Mouse (Mus musculus) lung, embryonic 15.5 days (tissue): Measurements from ENCODE around the gene Msi2. TPM values are rescaled to one million over a fixed set of nuclear protein-coding genes. Genes with fewer than 3 reads are reported as not detected.

Source experiments
- ATAC-seq: fragments of 200-750 bp; cut with Nextera tagmentation; 2 replicates; pipeline ENCODE4 v1.8.0; 2017; ENCODE audit warnings: moderate number of reproducible peaks, borderline replicate concordance; ENCODE audit not compliant: low FRiP score, low TSS enrichment; ENCODE audit errors: extremely low read depth
- H3K27ac ChIP-seq: fragments of 300-500 bp; sonication (generic); 2 replicates; pipeline ENCODE4 v1.5.1; 2015; ENCODE audit warnings: moderate library complexity, mild to moderate bottlenecking, inconsistent platforms
- H3K27me3 ChIP-seq: fragments of 300-500 bp; sonication (generic); 2 replicates; pipeline ENCODE4 v1.6.1; 2015; ENCODE audit warnings: inconsistent platforms
- H3K36me3 ChIP-seq: fragments of 300-500 bp; sonication (generic); 2 replicates; pipeline ENCODE4 v1.6.1; 2015; ENCODE audit warnings: inconsistent platforms
- H3K4me1 ChIP-seq: fragments of 300-500 bp; sonication (generic); 2 replicates; pipeline ENCODE4 v1.6.1; 2015; ENCODE audit warnings: inconsistent platforms
- H3K4me2 ChIP-seq: fragments of 300-500 bp; sonication (generic); 2 replicates; pipeline ENCODE4 v1.6.1; 2015; ENCODE audit warnings: inconsistent platforms, mild to moderate bottlenecking, moderate library complexity
- H3K4me3 ChIP-seq: fragments of 300-500 bp; sonication (generic); 2 replicates; pipeline ENCODE4 v1.5.1; 2015; ENCODE audit warnings: mild to moderate bottlenecking, inconsistent platforms
- H3K9ac ChIP-seq: fragments of 300-500 bp; sonication (generic); 2 replicates; pipeline ENCODE4 v1.6.1; 2015; ENCODE audit warnings: inconsistent platforms
- H3K9me3 ChIP-seq: fragments of 300-500 bp; sonication (generic); 2 replicates; pipeline ENCODE4 v1.6.1; 2016; ENCODE audit warnings: inconsistent platforms
- WGBS: fragments of 180-500 bp; shearing (Covaris S2); methylation state at CpG from one replicate; pipeline ENCODE4 v1.1.7; 2015; 5-methylcytosine and 5-hydroxymethylcytosine counted together
- polyA plus RNA-seq: library from polyadenylated mRNA; unstranded; fragments of >200 nt; fragmentation: Nextera tagmentation; extraction: Ambion mirVana; gene quantifications from 2 replicates; pipeline ENCODE4 v1.2.1, GENCODE M21; 2015

The Msi2 gene
- polyA plus RNA-seq, 1 experiment from 2014 or later: 13.8 TPM

DNA sequence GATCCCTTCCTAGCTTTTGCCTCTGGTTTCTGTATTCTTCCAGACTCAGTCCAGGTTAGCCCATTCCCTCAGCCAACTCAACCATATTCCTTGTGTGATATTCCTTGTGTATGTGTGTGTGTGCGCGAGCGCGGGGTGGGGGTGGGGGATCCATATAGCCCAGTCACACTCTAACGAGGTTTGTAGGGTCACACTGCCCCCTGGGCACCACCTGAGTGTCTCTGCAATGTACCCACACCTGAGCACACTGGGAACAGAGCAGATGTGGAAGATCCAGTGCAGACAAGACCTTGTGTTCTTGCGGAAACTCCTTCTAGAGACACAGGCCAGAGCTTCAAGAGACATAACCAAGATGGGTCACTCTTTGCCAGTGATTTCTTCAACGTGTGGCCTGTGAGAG is 72.5 kb downstream of the Msi2 start:
- H3K27me3 ChIP-seq: no peaks in the 10 kb centered on the region
- no peak overlapping the region for H3K4me2 ChIP-seq
- ATAC-seq: no peak
- H3K4me1 ChIP-seq: peaks cover 30% of the 10 kb centered on the region
- H3K4me3 ChIP-seq: no peak overlapping the region
- no peaks in the 10 kb centered on the region for H3K36me3 ChIP-seq
- H3K9ac ChIP-seq: no peak overlapping the region
- WGBS: 80% methylated on average over 7 of the region's 7 CpGs
- no peaks in the 10 kb centered on the region for H3K9me3 ChIP-seq
- no peak overlapping the region for H3K27ac ChIP-seq

DNA sequence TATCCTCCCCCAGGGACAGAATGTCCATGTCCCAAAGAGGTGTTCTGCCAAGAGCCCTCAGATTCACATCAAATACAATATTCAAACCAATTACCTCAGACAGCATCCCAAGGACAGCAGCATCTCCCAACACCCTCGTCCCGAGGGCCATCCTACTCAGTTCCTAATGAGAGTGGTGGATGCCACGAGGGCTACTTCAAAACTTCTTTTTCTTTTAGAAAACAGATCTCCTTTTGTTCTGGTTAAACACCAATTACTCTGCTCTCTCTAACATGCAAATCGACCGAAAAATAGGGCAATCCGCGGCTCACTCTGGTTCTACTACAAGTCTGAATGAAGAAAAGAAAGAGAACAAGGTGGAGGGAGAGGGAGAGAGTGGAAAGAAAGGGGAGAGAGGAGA is 73.6 kb downstream of the Msi2 start:
- ATAC-seq: no peak
- 77% methylated on average over 7 of the region's 7 CpGs for WGBS

DNA sequence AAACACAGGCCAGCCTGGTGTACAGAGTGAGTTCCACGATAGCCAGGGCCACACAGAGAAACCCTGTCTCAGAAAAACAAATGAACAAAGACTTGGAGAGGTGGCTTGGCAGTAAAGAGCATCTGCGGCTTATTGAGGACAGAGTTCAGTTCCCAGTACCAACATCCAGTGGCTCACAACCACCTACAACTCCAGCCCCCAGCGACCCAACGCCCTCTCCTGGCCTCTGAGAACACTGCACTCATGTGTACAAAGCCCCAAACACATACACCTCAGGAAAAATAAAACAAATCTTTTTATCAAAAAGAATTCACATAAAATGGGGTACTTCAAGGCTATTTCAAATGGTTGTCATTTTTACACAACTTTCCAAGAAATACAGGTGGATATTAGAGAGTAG is 78.5 kb downstream of the Msi2 start:
- no peak for ATAC-seq
- H3K27ac ChIP-seq: no peak overlapping the region
- H3K27me3 ChIP-seq: no peaks in the 10 kb centered on the region
- no peaks in the 10 kb centered on the region for H3K9me3 ChIP-seq
- peaks cover 14% of the 10 kb centered on the region for H3K4me1 ChIP-seq
- no peak overlapping the region for H3K9ac ChIP-seq
- H3K4me3 ChIP-seq: no peak overlapping the region
- H3K4me2 ChIP-seq: no peak overlapping the region
- H3K36me3 ChIP-seq: no peaks in the 10 kb centered on the region
- WGBS: 74% methylated on average over 4 of the region's 4 CpGs

More for the DNA sequence above, 73.6 kb downstream of the Msi2 start:
- no peaks in the 10 kb centered on the region for H3K36me3 ChIP-seq
- H3K9ac ChIP-seq: no peak overlapping the region
- no peak overlapping the region for H3K4me2 ChIP-seq
- no peak overlapping the region for H3K4me3 ChIP-seq
- H3K9me3 ChIP-seq: no peaks in the 10 kb centered on the region
- H3K27ac ChIP-seq: no peak overlapping the region
- peaks cover 23% of the 10 kb centered on the region for H3K4me1 ChIP-seq
- H3K27me3 ChIP-seq: no peaks in the 10 kb centered on the region

DNA sequence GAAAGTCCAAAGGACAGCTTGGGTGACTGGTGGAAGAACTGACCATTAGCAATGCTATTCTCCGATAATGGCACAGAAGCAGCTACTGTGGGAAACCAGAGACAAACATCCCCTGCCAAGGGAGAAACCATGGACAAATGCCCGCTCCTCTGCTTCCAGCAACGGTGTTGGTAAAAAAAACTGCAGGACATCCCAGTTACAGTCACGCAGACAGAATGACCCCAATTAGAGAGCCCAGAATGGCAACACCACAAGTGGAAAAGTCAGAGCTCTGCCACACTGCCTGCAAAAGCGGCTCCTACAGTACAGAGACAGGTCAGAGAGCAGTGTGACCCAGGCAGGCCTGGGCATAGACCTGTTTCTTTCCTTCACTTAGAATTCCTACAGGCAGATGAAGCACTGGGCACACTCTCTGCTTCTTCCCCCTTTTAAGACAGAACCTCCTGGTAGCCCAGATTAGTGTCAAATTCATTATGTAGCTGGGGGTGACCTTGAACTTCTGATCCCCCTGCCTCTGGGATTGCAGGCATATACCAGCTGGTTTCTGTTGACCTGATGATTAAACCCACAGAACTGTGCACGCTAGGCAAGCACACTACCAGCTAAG is 79.3 kb downstream of the Msi2 start:
- no peak overlapping the region for H3K27ac ChIP-seq
- no peaks in the 10 kb centered on the region for H3K9me3 ChIP-seq
- ATAC-seq: no peak
- no peaks in the 10 kb centered on the region for H3K27me3 ChIP-seq
- no peak overlapping the region for H3K4me2 ChIP-seq
- H3K4me3 ChIP-seq: no peak overlapping the region
- H3K36me3 ChIP-seq: no peaks in the 10 kb centered on the region
- no peak overlapping the region for H3K9ac ChIP-seq
- 80% methylated on average over 6 of the region's 6 CpGs for WGBS
- peaks cover 17% of the 10 kb centered on the region for H3K4me1 ChIP-seq

DNA sequence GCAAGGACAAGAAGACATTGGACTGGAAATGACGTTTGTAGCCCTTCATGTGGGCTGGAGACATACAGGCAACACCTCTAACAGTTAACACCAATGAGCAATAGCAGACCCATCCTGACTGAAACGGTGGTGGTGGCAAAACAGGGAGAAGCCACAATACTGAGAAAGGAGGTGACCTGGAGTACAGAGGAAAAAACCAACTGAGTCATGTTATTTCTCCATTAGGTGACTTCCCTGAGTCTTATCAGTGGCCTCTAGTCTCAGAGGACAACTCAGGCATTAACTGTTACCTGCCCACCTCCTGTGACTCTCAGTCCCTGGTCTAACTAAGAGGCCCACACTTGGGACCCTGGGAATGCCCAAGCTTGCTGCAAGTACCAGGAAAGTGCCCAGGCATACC is 80.1 kb downstream of the Msi2 start:
- no peak overlapping the region for H3K9ac ChIP-seq
- H3K4me1 ChIP-seq: peaks cover 12% of the 10 kb centered on the region; the same call in 1 of the 2 replicates
- H3K36me3 ChIP-seq: no peaks in the 10 kb centered on the region
- WGBS: 69% methylated on average over 2 of the region's 2 CpGs
- no peak for ATAC-seq
- no peaks in the 10 kb centered on the region for H3K9me3 ChIP-seq
- H3K27me3 ChIP-seq: no peaks in the 10 kb centered on the region
- H3K4me3 ChIP-seq: no peak overlapping the region
- H3K4me2 ChIP-seq: no peak overlapping the region
- no peak overlapping the region for H3K27ac ChIP-seq

DNA sequence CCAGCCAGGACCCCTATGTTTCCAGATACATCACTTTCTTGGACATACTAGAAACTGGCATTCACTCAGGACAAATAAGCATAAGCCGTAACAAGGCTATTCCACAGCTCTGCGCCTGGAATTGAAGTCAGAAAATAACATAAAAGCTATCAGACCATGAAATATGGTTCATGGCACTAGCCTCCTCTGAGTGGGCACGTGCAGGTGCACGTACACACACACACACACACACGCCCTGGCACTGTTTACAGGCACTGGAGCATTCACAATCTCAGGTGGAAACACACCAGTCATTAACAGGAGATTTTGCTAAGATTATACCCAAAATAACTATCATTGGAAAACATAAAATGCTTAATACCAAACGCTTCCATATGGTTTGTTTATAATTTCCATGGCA is 81.4 kb downstream of the Msi2 start:
- no peak overlapping the region for H3K4me3 ChIP-seq
- WGBS: 88% methylated on average over 6 of the region's 6 CpGs
- no peaks in the 10 kb centered on the region for H3K36me3 ChIP-seq
- no peaks in the 10 kb centered on the region for H3K27me3 ChIP-seq
- H3K9me3 ChIP-seq: no peaks in the 10 kb centered on the region
- no peak for ATAC-seq
- H3K4me1 ChIP-seq: peaks cover 12% of the 10 kb centered on the region; the same call in 1 of the 2 replicates
- H3K9ac ChIP-seq: no peak overlapping the region
- no peak overlapping the region for H3K4me2 ChIP-seq
- no peak overlapping the region for H3K27ac ChIP-seq

DNA sequence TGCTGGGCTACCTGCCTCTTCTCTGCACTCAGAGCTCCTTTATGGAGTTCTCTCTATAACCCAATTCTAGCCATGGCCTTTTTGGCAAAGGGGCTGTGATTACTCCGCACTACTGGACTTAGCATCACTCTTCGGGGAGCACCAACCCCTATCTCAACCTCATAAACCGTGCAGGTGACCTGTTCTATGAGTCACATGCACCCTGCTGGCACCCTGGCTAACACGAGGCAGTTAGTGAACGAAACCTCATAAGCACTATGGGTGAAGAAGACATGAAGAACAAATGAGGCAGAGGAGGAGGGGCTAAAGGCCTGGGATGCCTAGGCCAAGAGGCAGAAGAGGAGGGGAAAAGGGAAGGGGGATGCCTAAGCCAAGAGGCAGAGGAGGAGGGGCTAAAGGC is 82.0 kb downstream of the Msi2 start:
- no peak overlapping the region for H3K4me2 ChIP-seq
- no peak overlapping the region for H3K4me3 ChIP-seq
- no peak for ATAC-seq
- no peaks in the 10 kb centered on the region for H3K9me3 ChIP-seq
- peaks cover 12% of the 10 kb centered on the region; the same call in 1 of the 2 replicates for H3K4me1 ChIP-seq
- no peak overlapping the region for H3K27ac ChIP-seq
- no peaks in the 10 kb centered on the region for H3K36me3 ChIP-seq
- no peak overlapping the region for H3K9ac ChIP-seq
- 83% methylated on average over 5 of the region's 5 CpGs for WGBS
- no peaks in the 10 kb centered on the region for H3K27me3 ChIP-seq

DNA sequence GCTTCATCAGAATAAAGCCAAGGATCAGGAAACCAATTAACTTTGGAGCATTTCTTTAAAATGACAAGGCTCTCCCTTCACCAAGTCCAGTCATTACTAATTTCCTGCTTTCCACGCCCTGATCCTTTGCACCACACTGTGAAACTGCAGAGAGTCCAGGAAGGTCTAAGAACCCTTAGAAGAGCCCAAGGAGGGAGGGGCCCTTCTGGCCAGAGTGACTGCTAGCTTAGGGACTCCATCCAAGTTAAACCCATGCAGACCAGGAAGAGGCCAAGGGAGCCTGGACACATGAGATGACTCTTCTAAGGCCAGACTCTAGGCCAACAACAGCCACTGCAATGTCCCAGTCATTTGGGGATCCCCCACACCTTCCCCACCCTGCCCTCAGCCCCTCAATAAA is 83.7 kb downstream of the Msi2 start:
- 33% methylated on average over 1 of the region's 1 CpGs for WGBS
- H3K4me3 ChIP-seq: no peak overlapping the region
- H3K27me3 ChIP-seq: no peaks in the 10 kb centered on the region
- H3K9ac ChIP-seq: no peak overlapping the region
- H3K27ac ChIP-seq: no peak overlapping the region
- no peaks in the 10 kb centered on the region for H3K36me3 ChIP-seq
- ATAC-seq: no peak
- peaks cover 15% of the 10 kb centered on the region for H3K4me1 ChIP-seq
- no peak overlapping the region for H3K4me2 ChIP-seq
- no peaks in the 10 kb centered on the region for H3K9me3 ChIP-seq

DNA sequence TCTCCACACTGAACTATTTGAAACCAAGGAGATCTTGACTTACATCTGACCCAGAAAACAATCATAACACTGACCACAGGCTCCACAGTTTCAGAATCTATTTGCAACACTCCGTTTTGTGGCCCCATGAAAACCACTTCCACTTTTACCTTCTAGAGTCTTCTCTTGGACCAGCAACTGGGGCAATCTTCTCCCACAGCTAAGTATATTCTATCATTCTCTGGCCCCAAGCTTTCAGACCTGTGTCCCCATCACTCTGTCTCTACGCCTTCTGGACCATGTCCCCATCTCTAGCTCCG is 86.4 kb downstream of the Msi2 start:
- ATAC-seq: no peak
- no peak overlapping the region for H3K9ac ChIP-seq
- 89% methylated on average over 3 of the region's 3 CpGs for WGBS
- H3K27ac ChIP-seq: no peak overlapping the region
- no peaks in the 10 kb centered on the region for H3K36me3 ChIP-seq
- no peak overlapping the region for H3K4me3 ChIP-seq
- no peak overlapping the region for H3K4me2 ChIP-seq
- no peaks in the 10 kb centered on the region for H3K9me3 ChIP-seq
- H3K4me1 ChIP-seq: peaks cover 38% of the 10 kb centered on the region
- no peaks in the 10 kb centered on the region for H3K27me3 ChIP-seq

DNA sequence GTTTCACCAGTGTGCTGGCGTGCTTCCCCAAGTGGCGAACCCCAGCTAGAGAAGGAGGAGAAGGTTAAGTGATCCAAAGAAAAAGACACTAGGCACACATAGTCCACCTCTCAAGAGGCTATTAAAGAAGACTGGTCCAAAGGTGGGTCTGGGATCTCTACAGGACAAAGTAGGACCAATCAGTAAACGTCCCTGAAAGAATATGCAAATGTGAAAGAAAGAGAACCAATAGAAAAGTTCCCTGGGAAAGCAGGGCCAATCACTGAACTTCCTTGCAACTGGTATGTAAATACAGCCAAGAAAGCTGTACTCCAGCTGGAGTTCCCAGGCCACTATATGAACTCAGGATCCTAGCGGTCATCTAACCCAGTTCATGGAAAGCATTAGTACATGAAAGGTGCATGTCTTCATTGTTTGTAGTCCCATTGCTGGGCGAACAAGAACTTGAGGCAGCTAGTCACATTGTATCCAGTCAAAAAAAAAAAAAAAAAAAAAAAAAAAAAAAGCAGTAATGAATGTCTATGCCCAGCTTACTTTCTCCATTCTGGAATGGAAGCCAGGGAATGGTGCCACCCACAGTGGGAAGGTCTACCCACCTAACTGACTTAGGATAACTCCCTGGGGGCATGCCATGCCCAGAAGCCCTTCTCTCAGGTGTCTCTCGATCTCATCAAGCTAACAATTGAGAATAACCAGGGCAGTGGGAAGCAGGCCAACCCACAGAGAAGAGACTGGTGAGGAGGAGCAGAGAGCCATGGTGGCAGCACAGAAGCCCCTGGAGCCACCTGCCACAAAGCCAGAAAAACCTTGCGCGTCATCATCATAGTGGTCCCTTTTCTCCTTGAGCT is 87.0 kb downstream of the Msi2 start:
- no peak for ATAC-seq
- Histone ChIP-seq H3K9ac (no peak overlapping the region), H3K36me3 (no peaks in the 10 kb centered on the region), H3K4me2 (no peak overlapping the region), H3K4me3 (no peak overlapping the region), H3K27me3 (no peaks in the 10 kb centered on the region), H3K9me3 (no peaks in the 10 kb centered on the region), H3K27ac (no peak overlapping the region), H3K4me1 (peaks cover 43% of the 10 kb centered on the region)
- WGBS: 88% methylated on average over 8 of the region's 8 CpGs

DNA sequence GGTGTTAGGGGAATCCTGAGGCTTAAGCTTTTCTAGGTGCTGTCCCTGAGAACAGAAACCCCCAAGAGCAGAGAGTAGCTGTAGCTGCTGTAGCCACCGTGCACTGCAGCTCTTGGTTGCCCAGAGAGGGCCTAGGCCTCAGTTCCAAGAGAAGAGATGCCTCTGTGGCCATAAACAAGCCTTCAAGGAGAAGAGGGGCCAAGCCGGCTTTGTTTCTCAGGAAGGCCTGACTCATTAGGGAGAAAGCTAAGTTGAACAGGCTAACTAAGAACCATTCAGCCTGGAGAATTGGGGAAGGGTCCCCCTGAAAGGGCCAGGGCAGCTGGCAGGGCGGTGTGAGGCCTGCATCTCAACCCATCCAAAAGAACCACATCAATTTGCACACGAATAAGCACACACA is 88.7 kb downstream of the Msi2 start:
- peaks cover 38% of the 10 kb centered on the region for H3K4me1 ChIP-seq
- no peaks in the 10 kb centered on the region for H3K9me3 ChIP-seq
- no peaks in the 10 kb centered on the region for H3K27me3 ChIP-seq
- WGBS: 64% methylated on average over 4 of the region's 4 CpGs
- H3K27ac ChIP-seq: no peak overlapping the region
- no peak overlapping the region for H3K9ac ChIP-seq
- ATAC-seq: no peak
- H3K4me3 ChIP-seq: no peak overlapping the region
- no peaks in the 10 kb centered on the region for H3K36me3 ChIP-seq
- H3K4me2 ChIP-seq: no peak overlapping the region

DNA sequence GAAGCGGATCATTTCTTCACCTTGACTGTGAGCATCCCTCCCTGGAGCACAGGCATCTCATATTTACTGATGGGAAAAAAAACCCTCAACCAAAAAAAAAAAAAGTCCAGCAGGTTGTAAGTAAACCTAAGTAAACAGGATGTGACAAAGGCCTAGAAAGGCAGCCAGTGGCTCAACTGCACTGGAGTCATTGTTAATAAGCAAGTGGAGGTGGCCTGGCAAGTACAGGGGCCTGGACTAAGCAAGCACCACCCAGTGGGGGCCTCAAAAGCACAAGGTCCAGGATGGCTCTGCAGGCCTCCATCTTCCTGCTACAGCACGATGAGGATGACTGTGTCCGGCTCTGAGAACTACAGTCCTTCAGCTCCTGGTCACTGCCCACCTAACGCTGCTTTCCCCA is 89.1 kb downstream of the Msi2 start:
- H3K9ac ChIP-seq: no peak overlapping the region
- no peak overlapping the region for H3K4me2 ChIP-seq
- no peaks in the 10 kb centered on the region for H3K9me3 ChIP-seq
- 47% methylated on average over 4 of the region's 4 CpGs for WGBS
- H3K36me3 ChIP-seq: no peaks in the 10 kb centered on the region
- ATAC-seq: no peak
- H3K4me1 ChIP-seq: peaks cover 37% of the 10 kb centered on the region
- no peaks in the 10 kb centered on the region for H3K27me3 ChIP-seq
- H3K27ac ChIP-seq: no peak overlapping the region; the same call in 1 of the 2 replicates
- H3K4me3 ChIP-seq: no peak overlapping the region
